Mouse (Mus musculus): ENCODE measurements at regions not wholly inside any gene's neighbourhood (a gene's known extent, or its start where the extent isn't known, plus 50 kb on each side); places are given as distances from the start of the nearest gene placed in this dataset.

- DNase-seq (ENCODE audit: low spot score in 2 of 2) = peak; percentile 32 to 61
Observed at GRCm38 (mm10) chr11:117413133-117413532, 71.0 kb upstream of the Gm11733 start.

GRCm38 (mm10) chr11:117413942-117414705, 70.0 kb upstream of the Gm11733 start:
- no peak for DNase-seq (ENCODE audit: low spot score in 2 of 2)

- DNase-seq (ENCODE audit: low spot score in 2 of 2) = peak; percentile 75 to 78
Observed at GRCm38 (mm10) chr11:117414871-117415323, 69.3 kb upstream of the Gm11733 start.

- no peak for DNase-seq (ENCODE audit: low spot score in 2 of 2)
Observed at GRCm38 (mm10) chr11:117415466-117415865, 68.7 kb upstream of the Gm11733 start.

- DNase-seq (ENCODE audit: low spot score in 2 of 2) = no peak
Observed at GRCm38 (mm10) chr11:117415955-117416354, 68.2 kb upstream of the Gm11733 start.

- DNase-seq (ENCODE audit: low spot score in 2 of 2) = peak; percentile 55 to 60
Observed at GRCm38 (mm10) chr11:117416984-117417670, 67.0 kb upstream of the Gm11733 start.

GRCm38 (mm10) chr11:117417959-117418574, 66.1 kb upstream of the Gm11733 start:
- DNase-seq (ENCODE audit: low spot score in 2 of 2) = no peak

- DNase-seq (ENCODE audit: low spot score in 2 of 2) = peak; percentile 82 to 87
Observed at GRCm38 (mm10) chr11:117418939-117419338, 65.2 kb upstream of the Gm11733 start.

- no peak for DNase-seq (ENCODE audit: low spot score in 2 of 2)
Observed at GRCm38 (mm10) chr11:117419351-117419969, 64.7 kb upstream of the Gm11733 start.

GRCm38 (mm10) chr11:117422713-117423112, 61.5 kb upstream of the Gm11733 start:
- DNase-seq (ENCODE audit: low spot score in 2 of 2) = no peak

- DNase-seq (ENCODE audit: low spot score in 2 of 2) = peak; percentile 70 to 82
Observed at GRCm38 (mm10) chr11:117423422-117423821, 60.7 kb upstream of the Gm11733 start.

- DNase-seq (ENCODE audit: low spot score in 2 of 2) = no peak
Observed at GRCm38 (mm10) chr11:117425466-117425865, 58.7 kb upstream of the Gm11733 start.

- DNase-seq (ENCODE audit: low spot score in 2 of 2) = peak; percentile 62 to 67
Observed at GRCm38 (mm10) chr11:117425927-117426326, 58.2 kb upstream of the Gm11733 start.

GRCm38 (mm10) chr11:117426651-117427050, 57.5 kb upstream of the Gm11733 start:
- no peak for DNase-seq (ENCODE audit: low spot score in 2 of 2)

GRCm38 (mm10) chr11:117427808-117428510, 56.2 kb upstream of the Gm11733 start:
- DNase-seq (ENCODE audit: low spot score in 2 of 2) = no peak

GRCm38 (mm10) chr11:117429326-117429752, 54.8 kb upstream of the Gm11733 start:
- peak; percentile 74 to 75 for DNase-seq (ENCODE audit: low spot score in 2 of 2)

- peak in 1 of 2 experiments; percentile 61 for DNase-seq (ENCODE audit: low spot score in 2 of 2)
Observed at GRCm38 (mm10) chr11:117429894-117430293, 54.3 kb upstream of the Gm11733 start.

- no peak for DNase-seq (ENCODE audit: low spot score in 2 of 2)
Observed at GRCm38 (mm10) chr11:117434056-117434455, 50.1 kb upstream of the Gm11733 start.

Data from heart, adult 9 months (tissue).